Mouse (Mus musculus): ENCODE data around the gene Rbpjl. TPM values are rescaled to one million over a fixed set of nuclear protein-coding genes. Genes with fewer than 3 reads are reported as not detected.

Rbpjl gene
- total and polyA plus RNA-seq, 2 experiments: 0.18 TPM; not detected in 1

- no peak overlapping the region for H3K4me3 ChIP-seq (ENCODE audit: insufficient read depth, low read depth, low read length)
- no peak for DNase-seq (ENCODE audit: extremely low read depth, low read depth, low spot score)
- no peak overlapping the region for H3K9ac ChIP-seq (ENCODE audit: low read depth, low read length)
- TF ChIP-seq CTCF (IDR thresholded peaks at IDR 0.05; ENCODE audit: low read depth, low read length): no peak
- TF ChIP-seq POLR2A (IDR thresholded peaks at IDR 0.05; ENCODE audit: extremely low read depth, insufficient read depth, low read length): no peak
- 34% methylated on average over 18 of the region's 18 CpGs for WGBS
- H3K36me3 ChIP-seq (ENCODE audit: control insufficient read depth, insufficient read depth, low read length): no peaks in the 10 kb centered on the region
- no peaks in the 10 kb centered on the region for H3K27me3 ChIP-seq (ENCODE audit: control insufficient read depth, insufficient read depth, low read length)
- H3K79me2 ChIP-seq (ENCODE audit: control insufficient read depth, insufficient read depth, low read length): no peaks in the 10 kb centered on the region
- H3K4me1 ChIP-seq (ENCODE audit: control insufficient read depth, insufficient read depth, low read length): no peaks in the 10 kb centered on the region
- H3K27ac ChIP-seq (replicated peaks; ENCODE audit: insufficient read depth, low read depth, low read length): no peak overlapping the region
Measured at GRCm38 (mm10) chr2:164385927-164386763, 16.8 kb upstream of the Rbpjl start.

- DNase-seq (ENCODE audit: extremely low read depth, low read depth, low spot score): peak; percentile 4
- H3K27ac ChIP-seq (replicated peaks; ENCODE audit: insufficient read depth, low read depth, low read length): no peak overlapping the region
- no peaks in the 10 kb centered on the region for H3K27me3 ChIP-seq (ENCODE audit: control insufficient read depth, insufficient read depth, low read length)
- H3K9ac ChIP-seq (ENCODE audit: low read depth, low read length): no peak overlapping the region
- TF ChIP-seq CTCF (IDR thresholded peaks at IDR 0.05; ENCODE audit: low read depth, low read length): peak; percentile 69
- TF ChIP-seq POLR2A (IDR thresholded peaks at IDR 0.05; ENCODE audit: extremely low read depth, insufficient read depth, low read length): no peak
- H3K79me2 ChIP-seq (ENCODE audit: control insufficient read depth, insufficient read depth, low read length): no peaks in the 10 kb centered on the region
- no peaks in the 10 kb centered on the region for H3K4me1 ChIP-seq (ENCODE audit: control insufficient read depth, insufficient read depth, low read length)
- H3K4me3 ChIP-seq (ENCODE audit: insufficient read depth, low read depth, low read length): no peak overlapping the region
- WGBS: 7% methylated on average over 8 of the region's 8 CpGs
- no peaks in the 10 kb centered on the region for H3K36me3 ChIP-seq (ENCODE audit: control insufficient read depth, insufficient read depth, low read length)
Measured at GRCm38 (mm10) chr2:164386953-164387352, 16.0 kb upstream of the Rbpjl start.

GRCm38 (mm10) chr2:164389020-164389419, 13.9 kb upstream of the Rbpjl start, which contains the start of gene Slpi:
Slpi (minus strand) TSS chr2:164389095.
- 4% methylated on average over 17 of the region's 17 CpGs for WGBS
- Histone ChIP-seq H3K27me3 (ENCODE audit: control insufficient read depth, insufficient read depth, low read length) (no peaks in the 10 kb centered on the region), H3K9ac (ENCODE audit: low read depth, low read length) (no peak within 1 kb of the TSS), H3K4me1 (ENCODE audit: control insufficient read depth, insufficient read depth, low read length) (no peaks in the 10 kb centered on the region), H3K4me3 (ENCODE audit: insufficient read depth, low read depth, low read length) (peak within 1 kb of the TSS; percentile 47; the same call in 1 of the 2 replicates), H3K27ac (replicated peaks; ENCODE audit: insufficient read depth, low read depth, low read length) (no peak within 1 kb of the TSS), H3K79me2 (ENCODE audit: control insufficient read depth, insufficient read depth, low read length) (no peaks in the 10 kb centered on the region), H3K36me3 (ENCODE audit: control insufficient read depth, insufficient read depth, low read length) (no peaks in the 10 kb centered on the region)
- no peak for DNase-seq (ENCODE audit: extremely low read depth, low read depth, low spot score)
- TF ChIP-seq CTCF (IDR thresholded peaks at IDR 0.05; ENCODE audit: low read depth, low read length) (no peak), POLR2A (IDR thresholded peaks at IDR 0.05; ENCODE audit: extremely low read depth, insufficient read depth, low read length) (no peak)

- WGBS: 2% methylated on average over 30 of the region's 30 CpGs
- H3K27me3 ChIP-seq (ENCODE audit: control insufficient read depth, insufficient read depth, low read length): no peaks in the 10 kb centered on the region
- H3K27ac ChIP-seq (replicated peaks; ENCODE audit: insufficient read depth, low read depth, low read length): no peak overlapping the region
- no peaks in the 10 kb centered on the region for H3K36me3 ChIP-seq (ENCODE audit: control insufficient read depth, insufficient read depth, low read length)
- TF ChIP-seq CTCF (IDR thresholded peaks at IDR 0.05; ENCODE audit: low read depth, low read length) (peak; percentile 81), POLR2A (IDR thresholded peaks at IDR 0.05; ENCODE audit: extremely low read depth, insufficient read depth, low read length) (no peak)
- H3K4me1 ChIP-seq (ENCODE audit: control insufficient read depth, insufficient read depth, low read length): no peaks in the 10 kb centered on the region
- H3K9ac ChIP-seq (ENCODE audit: low read depth, low read length): no peak overlapping the region
- peak overlapping the region; percentile 47; the same call in 1 of the 2 replicates for H3K4me3 ChIP-seq (ENCODE audit: insufficient read depth, low read depth, low read length)
- H3K79me2 ChIP-seq (ENCODE audit: control insufficient read depth, insufficient read depth, low read length): no peaks in the 10 kb centered on the region
- DNase-seq (ENCODE audit: extremely low read depth, low read depth, low spot score): peak; percentile 17
Measured at GRCm38 (mm10) chr2:164389499-164389898, 13.4 kb upstream of the Rbpjl start.

- DNase-seq (ENCODE audit: extremely low read depth, low read depth, low spot score): no peak
- no peak overlapping the region for H3K4me3 ChIP-seq (ENCODE audit: insufficient read depth, low read depth, low read length)
- no peaks in the 10 kb centered on the region for H3K36me3 ChIP-seq (ENCODE audit: control insufficient read depth, insufficient read depth, low read length)
- H3K4me1 ChIP-seq (ENCODE audit: control insufficient read depth, insufficient read depth, low read length): no peaks in the 10 kb centered on the region
- TF ChIP-seq POLR2A (IDR thresholded peaks at IDR 0.05; ENCODE audit: extremely low read depth, insufficient read depth, low read length): no peak
- TF ChIP-seq CTCF (IDR thresholded peaks at IDR 0.05; ENCODE audit: low read depth, low read length): no peak
- WGBS: 66% methylated on average over 29 of the region's 29 CpGs
- no peak overlapping the region for H3K9ac ChIP-seq (ENCODE audit: low read depth, low read length)
- no peaks in the 10 kb centered on the region for H3K79me2 ChIP-seq (ENCODE audit: control insufficient read depth, insufficient read depth, low read length)
- no peak overlapping the region for H3K27ac ChIP-seq (replicated peaks; ENCODE audit: insufficient read depth, low read depth, low read length)
- peaks cover 6% of the 10 kb centered on the region; the same call in 1 of the 2 replicates for H3K27me3 ChIP-seq (ENCODE audit: control insufficient read depth, insufficient read depth, low read length)
Measured at GRCm38 (mm10) chr2:164393126-164393525, 9.8 kb upstream of the Rbpjl start.

- Histone ChIP-seq H3K36me3 (ENCODE audit: control insufficient read depth, insufficient read depth, low read length) (no peaks in the 10 kb centered on the region), H3K4me1 (ENCODE audit: control insufficient read depth, insufficient read depth, low read length) (no peaks in the 10 kb centered on the region), H3K27me3 (ENCODE audit: control insufficient read depth, insufficient read depth, low read length) (peaks cover 15% of the 10 kb centered on the region), H3K4me3 (ENCODE audit: insufficient read depth, low read depth, low read length) (no peak overlapping the region), H3K27ac (replicated peaks; ENCODE audit: insufficient read depth, low read depth, low read length) (no peak overlapping the region), H3K79me2 (ENCODE audit: control insufficient read depth, insufficient read depth, low read length) (no peaks in the 10 kb centered on the region), H3K9ac (ENCODE audit: low read depth, low read length) (no peak overlapping the region)
- 88% methylated on average over 7 of the region's 7 CpGs for WGBS
- DNase-seq (ENCODE audit: extremely low read depth, low read depth, low spot score): no peak
- TF ChIP-seq POLR2A (IDR thresholded peaks at IDR 0.05; ENCODE audit: extremely low read depth, insufficient read depth, low read length) (no peak), CTCF (IDR thresholded peaks at IDR 0.05; ENCODE audit: low read depth, low read length) (no peak)
Measured at GRCm38 (mm10) chr2:164396076-164396475, 6.9 kb upstream of the Rbpjl start.

Data from liver, adult 2 months (tissue).